Mouse (Mus musculus) embryonic fibroblast, embryonic 13.5 days (primary cell): Measurements from ENCODE around the gene Arrb1. TPM values are rescaled to one million over a fixed set of nuclear protein-coding genes. Genes with fewer than 3 reads are reported as not detected.

ENCODE experiments used
- H3K27ac ChIP-seq: 2 replicates; pipeline ENCODE4 v1.5.1; 2012; ENCODE audit warnings: low read length, control low read depth, inconsistent platforms; ENCODE audit not compliant: insufficient read depth
- H3K4me1 ChIP-seq: 2 replicates; pipeline ENCODE4 v1.6.1; 2011; ENCODE audit warnings: low read length; ENCODE audit not compliant: control insufficient read depth, insufficient read depth
- H3K4me3 ChIP-seq: 2 replicates; pipeline ENCODE4 v1.5.1; 2011; ENCODE audit warnings: mild to moderate bottlenecking, control low read depth, low read length; ENCODE audit not compliant: insufficient read depth
- CTCF ChIP-seq: IDR thresholded peaks from 2 replicates; pipeline ENCODE4 v1.5.1; 2011; ENCODE audit warnings: mild to moderate bottlenecking, control low read depth, low read length, moderate library complexity, borderline replicate concordance; ENCODE audit not compliant: insufficient read depth
- POLR2A ChIP-seq: IDR thresholded peaks from 2 replicates; pipeline ENCODE4 v1.6.1; 2011; ENCODE audit warnings: low read depth, mild to moderate bottlenecking, control low read depth, low read length, moderate library complexity
- polyA plus RNA-seq: library from polyadenylated mRNA; stranded (reverse); fragments of >200 nt; gene quantifications from 2 replicates; pipeline ENCODE4 v1.2.4, GENCODE M21; 2011; ENCODE audit warnings: low read depth; ENCODE audit not compliant: missing spikeins, insufficient read length

The Arrb1 gene
- polyA plus RNA-seq, 1 experiment, result 6.4 TPM

- H3K27ac ChIP-seq, result no peak overlapping the region
- no peaks in the 10 kb centered on the region; the same call in 1 of the 2 replicates for H3K4me1 ChIP-seq
- no peak overlapping the region for H3K4me3 ChIP-seq
- no peak for TF ChIP-seq CTCF
- no peak for TF ChIP-seq POLR2A
These were observed 18.5 kb upstream of the Arrb1 start for GRCm38 (mm10) chr7:99516814-99517157.

- peak overlapping the region; percentile 57; the same call in 1 of the 2 replicates for H3K27ac ChIP-seq
- H3K4me3 ChIP-seq, result no peak overlapping the region
- no peaks in the 10 kb centered on the region; the same call in 1 of the 2 replicates for H3K4me1 ChIP-seq
- TF ChIP-seq POLR2A (no peak), CTCF (no peak)
These were observed 16.2 kb upstream of the Arrb1 start for GRCm38 (mm10) chr7:99518954-99519644.

GRCm38 (mm10) chr7:99523121-99523520 lies 12.1 kb upstream of the Arrb1 start:
- Histone ChIP-seq H3K4me3 (no peak overlapping the region), H3K27ac (no peak overlapping the region), H3K4me1 (no peaks in the 10 kb centered on the region; the same call in 1 of the 2 replicates)
- no peak for TF ChIP-seq POLR2A
- TF ChIP-seq CTCF, result no peak

- no peak overlapping the region for H3K4me3 ChIP-seq
- no peak overlapping the region for H3K27ac ChIP-seq
- H3K4me1 ChIP-seq, result no peaks in the 10 kb centered on the region
- TF ChIP-seq CTCF, result no peak
- no peak for TF ChIP-seq POLR2A
These were observed 11.4 kb upstream of the Arrb1 start for GRCm38 (mm10) chr7:99523837-99524236.

GRCm38 (mm10) chr7:99528547-99528946 lies 6.7 kb upstream of the Arrb1 start:
- Histone ChIP-seq H3K27ac (no peak overlapping the region), H3K4me1 (no peaks in the 10 kb centered on the region), H3K4me3 (no peak overlapping the region)
- no peak for TF ChIP-seq POLR2A
- no peak for TF ChIP-seq CTCF

- no peaks in the 10 kb centered on the region for H3K4me1 ChIP-seq
- no peak overlapping the region for H3K4me3 ChIP-seq
- no peak for TF ChIP-seq POLR2A
- TF ChIP-seq CTCF, result no peak
- no peak overlapping the region for H3K27ac ChIP-seq
These were observed 5.9 kb upstream of the Arrb1 start for GRCm38 (mm10) chr7:99529410-99529809.

- Histone ChIP-seq H3K4me3 (no peak overlapping the region), H3K4me1 (0 out of 2 replicates have a peak, but pooled peaks cover 4% of the 10 kb centered on the region), H3K27ac (no peak overlapping the region)
- no peak for TF ChIP-seq CTCF
- TF ChIP-seq POLR2A, result no peak
These were observed 3.8 kb upstream of the Arrb1 start for GRCm38 (mm10) chr7:99531408-99531970.

- 0 out of 2 replicates have a peak, but pooled peaks cover 4% of the 10 kb centered on the region for H3K4me1 ChIP-seq
- H3K4me3 ChIP-seq, result no peak overlapping the region
- no peak overlapping the region for H3K27ac ChIP-seq
- TF ChIP-seq CTCF (no peak), POLR2A (no peak)
These were observed 2.7 kb upstream of the Arrb1 start for GRCm38 (mm10) chr7:99532526-99532925.

GRCm38 (mm10) chr7:99533600-99533999 lies 1.7 kb upstream of the Arrb1 start:
- TF ChIP-seq POLR2A (no peak), CTCF (no peak)
- H3K4me1 ChIP-seq, result 0 out of 2 replicates have a peak, but pooled peaks cover 4% of the 10 kb centered on the region
- H3K4me3 ChIP-seq, result no peak overlapping the region
- H3K27ac ChIP-seq, result no peak overlapping the region

GRCm38 (mm10) chr7:99534501-99534900 lies 765 bp upstream of the Arrb1 start:
- Histone ChIP-seq H3K4me3 (0 out of 2 replicates have a peak overlapping the region, but pooled peaks have one; percentile 38), H3K27ac (no peak overlapping the region), H3K4me1 (0 out of 2 replicates have a peak, but pooled peaks cover 4% of the 10 kb centered on the region)

More at GRCm38 (mm10) chr7:99534501-99534900, 765 bp upstream of the Arrb1 start:
- no peak for TF ChIP-seq POLR2A
- no peak for TF ChIP-seq CTCF
